Mouse (Mus musculus) spleen, postnatal 14 days (tissue): ENCODE data around the gene Acsl6.
"Not testable (repeated sequence)": the region's sequence is repeated elsewhere in the genome, so short reads cannot be mapped to it uniquely, and the experiment has no call there.

Source experiments
- DNase-seq, 2 experiments: peaks; one replicate each; pipeline ENCODE4 v3.0.0; 2021 to 2022; ENCODE audit warnings: low spot score in 2 of 2

Gene Acsl6

DNA sequence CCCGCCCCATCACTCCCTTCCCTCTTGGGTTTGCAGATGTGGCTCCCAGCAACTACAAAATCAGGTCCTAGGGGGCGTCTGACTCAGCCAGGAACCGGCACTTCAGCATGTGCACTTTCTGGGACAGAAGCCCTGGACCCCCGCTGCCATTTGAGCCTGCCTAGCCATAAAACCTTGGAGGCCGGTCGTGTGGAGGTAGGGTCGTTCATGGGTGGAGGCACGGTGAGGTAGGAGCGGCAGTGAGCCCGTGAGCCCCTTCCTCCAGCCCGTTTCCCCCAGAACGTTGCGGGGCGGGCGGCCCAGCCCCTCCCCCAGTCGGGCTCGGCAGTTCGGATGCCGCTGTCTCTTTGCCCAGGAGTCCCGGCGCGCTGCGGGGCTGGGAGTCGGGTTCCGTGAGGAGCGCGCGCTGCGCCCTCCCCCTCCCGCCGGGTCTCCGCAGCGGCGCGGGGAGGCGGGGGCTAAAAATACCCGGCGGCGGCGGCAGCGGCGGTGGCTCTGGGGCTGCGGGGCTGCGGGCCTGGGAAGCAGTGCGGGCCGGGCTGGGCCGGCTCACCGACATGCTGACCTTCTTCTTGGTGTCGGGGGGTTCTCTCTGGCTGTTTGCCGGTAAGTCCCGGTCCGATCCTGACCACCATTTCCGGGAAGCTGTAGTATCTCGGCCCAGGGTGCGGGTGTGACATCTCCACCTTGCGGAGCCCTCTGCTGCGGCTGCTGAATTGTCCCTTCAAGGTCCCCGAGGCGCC is at the start of gene Acsl6:
Acsl6 (plus strand) TSS at position 71 of the 743 bp plus-strand sequence.
- DNase-seq = no peak

DNA sequence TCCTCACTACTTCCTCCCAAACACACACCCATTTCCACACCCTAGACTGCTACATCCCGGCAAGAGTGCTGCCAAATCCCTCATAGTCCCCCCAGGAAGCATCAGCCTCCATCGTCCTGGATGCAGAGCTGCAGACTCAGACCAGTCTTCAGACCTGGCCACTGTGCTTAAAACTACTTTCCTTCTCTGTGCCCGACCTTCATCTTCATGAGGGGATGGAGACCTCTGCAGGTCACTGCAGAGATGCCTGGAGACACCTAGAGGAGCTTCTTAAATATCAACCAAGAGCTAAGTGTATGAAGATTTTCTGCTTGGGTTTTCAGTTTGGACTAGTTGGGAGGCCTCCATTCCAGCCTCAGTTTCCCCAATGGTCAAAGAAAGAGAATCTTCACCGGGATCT is 49.5 kb upstream of the Acsl6 start:
- no peak for DNase-seq

DNA sequence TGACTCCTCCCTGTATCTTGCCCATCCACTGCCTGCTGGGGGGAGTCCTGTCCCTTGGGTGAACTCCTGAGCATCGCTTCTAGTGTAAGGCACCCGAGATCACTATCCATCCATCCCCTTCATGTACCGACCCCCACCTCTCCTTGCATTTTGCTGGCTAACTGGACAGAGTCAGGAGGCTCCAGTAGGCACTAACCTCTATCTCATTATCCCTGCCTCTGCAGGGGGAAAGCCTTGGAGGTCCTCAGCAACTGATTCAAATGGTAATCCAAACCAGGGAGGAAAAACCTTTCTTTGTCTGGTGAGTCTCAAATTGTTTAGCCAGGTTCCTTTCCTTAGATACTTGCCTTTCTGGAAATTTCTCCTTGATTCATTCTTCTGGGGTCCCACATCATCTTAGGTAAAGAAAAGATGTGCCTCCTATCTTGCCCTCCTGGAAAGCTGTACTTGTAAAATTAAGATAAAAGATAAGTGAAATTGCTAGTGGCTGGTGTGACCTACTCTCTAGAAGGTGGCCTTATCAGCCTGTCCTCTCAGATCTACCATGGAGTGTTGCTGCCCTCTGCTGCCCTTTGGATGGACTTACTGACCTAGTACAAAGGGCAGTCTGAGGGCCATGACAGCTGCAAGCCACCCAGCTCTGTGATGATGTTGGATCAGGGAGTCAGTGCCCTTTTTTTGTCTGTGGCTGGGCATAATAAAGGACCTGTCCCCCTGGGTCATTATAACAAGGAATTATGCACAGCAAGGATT is 46.8 kb upstream of the Acsl6 start:
- DNase-seq = peak; percentile 41 to 58

DNA sequence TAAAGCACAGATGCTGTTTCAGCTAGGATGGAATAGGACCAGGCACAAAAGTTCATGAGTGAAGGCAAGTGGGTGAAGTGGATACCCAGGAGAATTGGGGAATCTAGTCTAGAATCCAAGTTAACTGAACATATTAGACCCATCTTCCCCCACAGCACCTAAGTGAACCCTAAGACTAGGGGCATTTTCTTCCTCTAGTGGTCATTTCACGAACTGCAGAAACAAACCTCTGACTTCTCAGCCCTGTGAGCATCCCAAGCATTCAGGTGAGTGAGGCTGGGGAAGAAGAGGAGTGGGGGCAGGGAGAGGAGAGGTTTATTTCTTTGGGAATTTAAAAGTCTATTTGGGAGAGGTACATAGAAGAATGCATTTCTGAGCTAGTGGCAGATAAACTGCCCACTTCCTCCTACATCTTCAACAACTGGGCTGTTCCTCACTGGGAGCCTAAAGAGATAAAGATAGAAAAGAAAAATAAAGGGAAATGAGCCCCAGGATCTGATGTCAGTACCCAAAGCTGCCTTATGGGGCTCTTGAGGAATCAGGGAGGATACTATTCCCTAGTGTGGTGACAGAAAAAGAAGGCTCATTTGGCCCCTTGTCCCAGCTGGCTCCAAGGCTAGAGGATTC is 40.1 kb upstream of the Acsl6 start:
- DNase-seq = no peak

DNA sequence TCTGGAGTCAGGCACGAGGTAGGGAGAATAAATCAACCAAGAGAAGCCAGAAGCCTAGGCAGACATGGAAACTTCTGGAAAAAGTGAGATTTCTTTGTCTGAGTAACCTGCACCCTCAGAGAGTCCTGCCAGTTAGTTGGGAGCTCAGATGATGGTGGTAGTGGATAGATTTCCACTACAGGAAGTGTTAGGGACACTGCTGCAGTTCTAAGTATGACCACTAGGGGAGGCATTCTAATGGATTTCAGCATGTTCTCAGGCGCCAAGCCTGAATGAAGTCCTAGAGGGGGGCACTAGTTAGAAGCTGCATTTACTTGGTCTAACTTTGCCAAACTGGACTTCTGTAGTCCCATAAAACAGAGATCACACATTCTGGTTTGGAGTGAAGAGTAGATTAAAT is 39.1 kb upstream of the Acsl6 start:
- peak in 1 of 2 experiments; percentile 50 for DNase-seq

DNA sequence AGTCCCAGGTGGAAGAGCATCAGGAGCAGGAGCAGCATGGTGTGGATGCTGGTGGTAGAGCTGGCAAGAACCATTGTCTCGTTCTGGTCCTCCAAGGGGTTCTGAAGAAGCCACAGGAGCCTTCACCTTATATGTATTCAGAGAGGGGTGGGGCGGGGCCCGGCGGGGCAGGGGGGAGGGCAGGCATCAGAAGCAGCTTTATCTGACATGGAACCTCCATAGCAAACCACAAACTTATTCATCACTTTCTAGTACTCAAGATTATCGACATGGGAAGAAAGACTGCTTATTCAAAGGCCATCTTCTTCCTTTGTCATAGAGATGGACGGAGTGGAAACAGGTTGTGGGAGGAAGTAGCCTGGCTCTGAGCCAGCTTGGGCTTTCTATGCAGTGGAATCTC is 36.4 kb upstream of the Acsl6 start, which contains the start of gene Il3:
Il3 (minus strand) TSS at position 101 of the 400 bp plus-strand sequence.
- no peak for DNase-seq

DNA sequence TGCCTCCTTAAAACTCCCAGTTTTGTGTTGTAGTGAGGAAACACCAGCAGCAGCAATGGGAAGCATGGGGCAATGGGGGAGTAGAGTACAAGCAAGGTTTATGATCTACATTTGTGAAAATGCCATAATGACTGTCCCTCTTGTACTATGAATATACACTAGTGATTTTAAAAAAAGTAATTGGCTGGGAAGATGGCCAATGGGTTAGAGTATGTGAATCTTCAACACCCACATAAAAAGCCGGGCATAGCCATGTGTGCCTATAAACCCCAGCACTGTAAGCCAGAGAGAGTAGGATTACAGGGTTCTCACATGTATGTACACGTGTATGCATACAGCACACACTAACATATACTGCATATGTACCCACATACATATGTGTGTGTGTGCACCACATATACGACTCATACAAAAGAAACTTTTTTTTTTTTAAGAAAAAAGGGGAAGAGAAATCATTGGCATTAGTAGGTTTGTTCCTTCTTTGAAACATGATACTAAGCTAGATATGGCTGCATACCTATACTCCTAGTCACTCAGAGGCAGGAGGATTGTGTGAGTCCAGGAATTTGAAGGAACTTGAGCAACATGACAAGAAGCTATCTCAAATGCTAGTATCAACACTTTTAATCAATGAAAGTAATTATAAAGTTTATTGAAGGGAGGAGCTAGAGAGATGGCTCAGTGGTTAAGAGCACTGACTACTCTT is 34.3 kb upstream of the Acsl6 start:
- DNase-seq = no peak

DNA sequence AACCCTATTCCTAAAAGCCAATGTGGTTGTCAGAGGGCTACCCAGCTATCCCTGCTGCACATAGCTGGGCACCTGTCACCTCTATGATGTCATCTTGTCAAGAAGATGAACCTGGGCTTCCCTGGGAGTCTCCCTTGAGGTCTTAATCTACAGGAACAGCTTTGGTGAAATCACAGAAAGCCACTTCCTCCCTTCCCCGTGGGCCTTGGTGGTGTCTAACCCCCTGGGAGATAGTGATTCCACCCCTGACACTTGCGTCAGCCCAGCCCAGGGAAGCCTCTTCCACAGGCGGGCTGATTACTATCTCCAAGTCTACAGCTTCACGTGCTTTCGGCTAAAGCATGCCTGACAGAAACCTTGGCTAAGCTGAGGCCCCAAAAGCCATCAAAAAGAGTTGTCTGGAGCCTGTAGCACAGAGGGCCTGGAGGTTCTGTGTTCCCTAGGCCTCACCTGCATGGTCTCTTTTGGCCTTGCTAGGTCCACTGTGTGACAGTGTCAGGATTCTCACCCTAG is 32.1 kb upstream of the Acsl6 start:
- no peak for DNase-seq

DNA sequence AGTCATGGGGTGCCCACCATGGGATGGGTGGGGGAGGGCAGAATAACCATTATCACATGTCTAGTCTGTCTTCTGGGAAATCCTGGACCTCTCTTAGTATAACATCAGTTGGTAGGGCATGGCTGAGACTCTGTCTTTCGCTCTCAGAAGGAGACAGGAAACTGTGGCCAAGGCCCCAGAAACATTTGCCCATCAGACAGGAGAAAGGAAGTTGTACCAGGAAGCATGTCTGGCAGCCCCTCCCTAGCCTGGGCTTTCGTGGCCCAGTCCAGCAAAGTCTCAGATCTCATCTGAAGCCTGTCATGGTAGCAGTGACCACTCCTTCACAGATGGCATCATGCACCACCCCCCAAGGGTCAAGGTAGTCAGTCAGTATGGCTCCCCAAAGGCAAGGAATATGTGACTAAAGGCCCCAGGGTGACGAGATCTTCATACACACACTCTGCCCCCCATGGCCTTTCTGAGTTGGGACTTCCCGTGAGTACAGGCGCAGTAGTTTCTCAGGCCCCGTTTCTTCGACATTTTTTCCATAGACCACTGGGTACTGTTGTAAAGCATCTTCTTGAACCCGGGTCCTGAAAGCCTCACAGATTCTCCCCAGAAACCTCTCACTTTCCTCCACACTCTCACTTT is 15.7 kb upstream of the Acsl6 start:
- no peak for DNase-seq

DNA sequence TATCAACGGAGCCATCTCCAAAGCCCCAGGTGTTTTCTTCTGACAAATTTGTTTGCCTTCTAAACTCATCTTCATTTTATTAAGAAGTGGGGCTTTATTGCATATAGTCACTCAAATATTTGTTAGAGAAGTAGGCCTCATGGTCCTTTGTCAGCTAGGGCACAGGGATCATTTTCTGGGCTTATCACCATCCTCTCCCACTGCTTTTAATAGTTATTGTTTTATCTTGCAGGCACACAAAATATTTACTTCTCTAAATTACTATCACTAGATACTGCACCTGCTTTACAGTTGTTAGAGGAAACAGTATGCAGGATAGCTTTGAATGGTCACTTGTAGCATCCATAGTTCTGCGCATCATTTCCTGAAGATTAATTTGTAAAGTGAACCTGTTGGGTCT is 11.4 kb upstream of the Acsl6 start:
- no peak for DNase-seq

DNA sequence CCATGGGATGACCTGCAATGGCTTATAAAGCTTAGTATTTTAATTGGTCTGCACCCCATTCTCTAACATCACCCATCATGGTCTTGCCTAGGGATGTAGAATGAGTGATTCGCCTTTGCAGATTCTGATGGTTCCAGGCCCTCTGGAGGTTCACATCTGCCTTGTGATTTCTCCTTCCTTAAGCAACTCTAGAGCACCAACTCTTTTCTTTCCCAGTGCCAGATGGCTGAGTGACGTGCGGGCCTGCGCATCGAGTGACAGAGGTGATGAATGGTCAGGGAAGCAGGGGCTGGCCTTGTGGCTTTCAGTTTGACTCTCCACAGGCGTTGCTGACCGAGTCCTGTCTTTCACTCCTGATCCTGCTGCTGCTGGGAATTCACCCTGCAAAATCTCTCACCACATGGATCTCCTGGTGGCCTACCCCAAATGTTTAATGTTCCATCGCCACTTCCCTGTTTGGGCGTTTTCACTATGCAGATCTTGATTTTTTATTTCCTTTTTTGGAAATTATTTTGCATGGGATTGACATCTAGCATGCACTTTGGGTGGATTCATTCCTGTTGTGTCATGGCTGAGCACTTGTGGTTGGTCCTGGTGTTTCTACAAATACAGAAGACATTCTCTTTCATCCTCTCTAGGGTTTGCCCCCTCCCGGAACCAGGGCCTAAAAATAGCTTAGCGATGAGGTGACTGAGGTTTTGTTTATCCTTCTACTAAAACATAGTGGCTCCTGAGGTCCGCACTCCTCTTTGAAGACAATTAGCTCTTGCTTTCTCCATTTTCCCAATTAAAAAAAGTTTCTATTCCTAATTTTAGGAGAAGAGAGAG is 9.4 kb upstream of the Acsl6 start:
- no peak for DNase-seq

DNA sequence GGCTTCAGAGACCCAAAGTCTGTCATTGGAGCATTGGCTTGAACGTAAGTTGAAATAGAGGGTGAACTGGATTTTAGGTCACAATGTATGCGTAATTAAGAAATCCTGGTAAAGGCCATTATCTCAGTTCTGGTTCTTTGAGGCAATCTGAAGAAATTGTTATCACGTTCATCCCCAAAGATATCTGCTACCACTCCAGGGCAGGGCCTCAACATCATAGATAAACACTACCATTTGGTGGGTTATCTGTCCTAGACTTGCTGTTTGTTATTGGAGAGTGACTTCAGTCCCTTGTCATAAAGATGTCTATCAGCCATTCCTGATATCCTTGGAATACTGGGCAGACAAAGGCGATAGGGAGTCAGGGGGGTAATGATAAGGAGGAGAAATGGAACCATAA is 7.6 kb upstream of the Acsl6 start:
- DNase-seq = no peak

DNA sequence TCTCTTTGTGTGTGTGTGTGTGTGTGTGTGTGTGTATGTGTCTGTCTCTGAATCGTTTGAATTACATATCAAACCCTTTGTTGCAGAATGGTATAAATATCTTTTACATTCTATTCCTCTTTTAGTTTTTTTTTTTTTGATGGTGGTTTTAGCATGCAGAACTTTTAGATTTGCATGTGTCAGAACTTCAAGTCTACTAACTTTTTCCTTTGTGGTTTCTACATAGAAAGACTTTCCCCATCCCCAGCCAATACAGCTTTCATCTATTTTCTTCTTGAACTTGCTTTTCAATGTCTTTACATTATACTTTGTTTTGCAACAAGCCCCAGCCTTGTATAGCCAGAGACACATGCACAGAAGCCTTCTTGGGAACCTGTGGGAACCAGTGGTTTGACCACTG is 6.9 kb upstream of the Acsl6 start:
- DNase-seq = no peak

DNA sequence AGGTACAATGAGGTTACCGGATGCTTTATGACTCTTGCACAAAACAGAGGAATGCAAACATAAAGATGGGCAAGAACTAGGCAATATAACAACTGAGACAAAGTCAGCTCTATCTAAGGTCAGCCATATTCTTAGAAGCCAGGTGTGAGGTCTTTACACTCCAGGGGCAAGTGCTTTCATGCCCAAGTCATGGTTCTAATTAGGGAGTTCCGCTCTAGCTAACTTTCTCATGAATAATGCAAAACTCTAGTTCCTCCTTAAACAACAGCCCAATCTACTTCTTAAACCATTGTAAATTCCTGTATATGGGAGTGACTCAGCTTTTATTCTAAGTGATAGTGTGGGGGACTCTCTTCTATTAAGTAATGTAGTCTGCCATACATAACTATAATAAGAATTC is 6.1 kb upstream of the Acsl6 start:
- not testable (repeated sequence) for DNase-seq

DNA sequence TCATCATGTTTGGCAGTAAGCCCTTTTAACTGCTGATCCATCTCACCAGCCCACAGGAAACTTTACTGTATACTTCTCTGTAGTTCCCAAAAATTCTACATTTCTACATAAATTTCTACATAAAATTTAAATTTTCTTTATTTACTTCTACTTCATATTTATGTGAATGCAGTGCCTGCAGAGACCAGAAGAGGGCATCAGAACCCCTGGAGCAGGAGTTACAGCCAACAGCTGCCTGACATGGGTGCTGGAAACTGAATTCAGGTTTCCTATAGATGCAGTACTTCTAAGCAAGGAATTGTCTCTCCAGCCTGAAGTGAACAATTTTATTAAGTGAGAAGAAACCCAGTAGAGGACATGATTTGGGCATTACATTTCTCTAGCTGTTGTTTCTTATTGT is 4.8 kb upstream of the Acsl6 start:
- DNase-seq = no peak

DNA sequence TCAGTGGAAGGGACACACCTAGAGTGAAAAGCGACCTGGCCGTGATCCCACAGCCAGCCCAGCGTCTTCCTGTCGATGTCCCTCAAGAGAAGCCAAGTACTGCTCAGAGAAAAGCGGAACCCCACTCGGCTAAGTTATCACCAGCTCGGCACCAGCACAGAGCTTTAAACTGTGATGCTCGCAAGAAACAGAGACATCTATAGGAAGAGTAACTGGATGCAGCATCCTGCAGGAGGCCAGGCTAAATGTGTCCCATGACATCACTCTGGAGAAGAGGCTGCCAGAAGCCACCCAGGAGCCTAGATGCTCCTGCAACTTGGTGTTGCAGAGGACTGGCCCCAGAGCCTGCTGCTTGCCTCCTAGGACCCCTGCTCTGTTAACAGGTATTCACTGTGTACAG is 1.6 kb upstream of the Acsl6 start:
- DNase-seq = no peak

DNA sequence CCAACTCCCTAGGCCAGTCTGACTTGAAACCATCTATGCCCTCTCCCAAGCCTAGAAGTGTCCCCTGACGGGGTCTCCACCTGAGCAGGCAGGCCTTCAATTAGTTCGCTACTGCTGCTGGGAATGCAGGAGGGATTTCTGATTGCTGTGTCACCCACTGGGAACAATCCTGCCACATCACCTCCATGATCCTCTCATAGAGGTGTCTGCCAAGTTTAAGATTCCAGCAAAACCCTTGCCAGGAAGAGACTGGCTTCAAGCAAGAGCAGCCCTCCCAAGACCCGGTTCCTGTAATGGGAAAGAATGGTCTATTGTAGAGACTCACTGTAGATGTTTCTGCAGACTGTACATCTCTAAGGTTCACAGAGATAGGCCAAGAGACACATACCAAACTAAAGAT is 992 bp upstream of the Acsl6 start:
- no peak for DNase-seq

DNA sequence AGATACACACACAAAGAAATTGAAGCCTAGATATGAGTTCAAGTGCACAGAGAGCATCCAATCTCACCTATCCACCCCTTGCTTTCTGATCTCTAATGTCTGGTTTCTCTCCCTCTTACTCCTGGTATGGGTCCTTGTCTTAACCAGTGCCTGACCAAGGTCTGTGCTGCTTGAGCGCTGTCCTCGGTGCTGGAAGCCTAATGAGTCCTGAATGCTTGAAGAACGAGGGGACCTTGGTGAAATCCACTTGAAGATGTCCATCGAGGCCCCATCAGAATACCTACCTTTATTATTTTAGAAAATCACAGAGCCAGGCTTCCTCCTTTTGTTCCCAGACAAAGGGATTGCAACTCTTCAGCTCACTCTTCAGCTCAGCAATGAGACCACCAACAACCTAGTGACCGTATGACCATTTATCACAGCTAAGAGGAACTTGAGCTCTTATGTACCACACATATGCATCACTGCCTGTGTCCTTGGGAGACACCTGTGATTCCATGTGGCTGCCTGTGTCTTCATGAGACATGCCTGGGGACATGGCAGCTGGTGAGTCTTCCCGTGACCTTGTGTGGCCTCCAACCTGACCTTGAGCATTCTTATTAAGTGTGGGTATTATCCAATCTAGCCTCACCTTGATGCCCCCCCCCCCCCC is 396 bp upstream of the Acsl6 start:
- DNase-seq = no peak

DNA sequence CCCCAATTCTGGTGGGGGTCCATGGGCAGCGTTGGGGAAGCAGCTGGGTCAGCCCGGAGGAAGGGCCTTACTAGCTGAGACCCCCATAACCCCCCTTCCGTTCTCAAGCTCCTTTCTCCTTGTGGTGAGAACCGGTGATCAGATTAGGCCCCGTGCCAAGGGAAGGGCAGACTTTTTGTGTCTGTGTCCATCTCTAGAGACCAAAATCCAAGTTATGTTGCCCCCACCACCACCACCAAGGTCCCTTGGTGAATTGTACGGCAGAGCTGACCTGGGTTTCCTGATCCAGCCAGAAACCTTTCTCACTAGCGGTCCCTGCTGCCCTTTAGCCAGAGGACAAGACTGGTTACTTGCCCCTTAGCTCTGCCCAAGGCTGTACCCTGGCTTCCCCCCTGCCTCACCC is 874 bp downstream of the Acsl6 start:
- DNase-seq = no peak

DNA sequence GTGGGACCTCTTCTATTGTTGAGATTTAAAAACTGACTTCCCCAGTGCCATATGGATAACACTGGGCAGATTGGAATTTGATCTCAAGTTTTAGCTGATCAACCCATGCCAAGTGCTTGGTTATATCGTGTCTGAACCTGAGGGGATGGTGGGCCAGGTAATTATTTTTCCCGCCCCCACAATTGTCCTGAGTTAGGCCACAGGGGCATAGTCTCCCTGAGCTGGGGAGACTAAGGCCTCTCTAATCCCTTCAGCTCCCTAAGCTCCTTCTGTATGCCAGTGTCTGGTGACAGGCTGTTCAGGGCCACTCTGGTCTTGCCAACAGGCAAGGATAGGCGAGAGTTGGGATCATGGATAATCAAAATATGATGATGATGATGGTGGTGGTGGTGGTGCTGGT is 1.7 kb downstream of the Acsl6 start:
- no peak for DNase-seq
